Mouse (Mus musculus): ENCODE data around the gene Tmem132e. TPM values are rescaled to one million over a fixed set of nuclear protein-coding genes. Genes with fewer than 3 reads are reported as not detected.

The Tmem132e gene
- polyA plus RNA-seq, 1 experiment from 2014 or later: 6.4 TPM

- Histone ChIP-seq H3K4me2 (ENCODE audit: low read depth) (no peak overlapping the region), H3K9me3 (ENCODE audit: control insufficient read depth, low read length) (no peaks in the 10 kb centered on the region), H3K4me1 (ENCODE audit: control insufficient read depth, insufficient read depth, low read length) (peaks cover 9% of the 10 kb centered on the region; the same call in 1 of the 2 replicates), H3K27ac (ENCODE audit: low read depth, low read length) (no peak overlapping the region), H3K27me3 (ENCODE audit: control insufficient read depth, insufficient read depth, low read length) (no peaks in the 10 kb centered on the region), H3K9ac (ENCODE audit: low read length) (no peak overlapping the region), H3K4me3 (ENCODE audit: low read depth, low read length) (no peak overlapping the region), H3K36me3 (ENCODE audit: control insufficient read depth, insufficient read depth, low read length) (no peaks in the 10 kb centered on the region)
- 87% methylated on average over 3 of the region's 3 CpGs for WGBS
- ATAC-seq (ENCODE audit: insufficient read depth, low FRiP score, low TSS enrichment) (no peak), DNase-seq (ENCODE audit: low spot score) (peak; percentile 4)
Observed at GRCm38 (mm10) chr11:82490896-82491295, 102.2 kb downstream of the Tmem132e start.

Other genes with a start within 250 kb of the Tmem132e start
- gene Ccl1, start 83.2 kb upstream of the Tmem132e start, polyA plus RNA-seq (2014; fragmentation: Nextera tagmentation; extraction: Ambion mirVana): not detected in 2 replicates